Mouse (Mus musculus) midbrain, embryonic 14.5 days (tissue): Measurements from ENCODE around the gene Slc39a2. TPM values are rescaled to one million over a fixed set of nuclear protein-coding genes. Genes with fewer than 3 reads are reported as not detected.

Source experiments
- ATAC-seq: fragments of 200-750 bp; cut with Nextera tagmentation; 2 replicates; pipeline ENCODE4 v1.8.0; 2017; ENCODE audit warnings: moderate number of reproducible peaks, moderate library complexity; ENCODE audit not compliant: low FRiP score, low TSS enrichment
- DNase-seq: peaks from one replicate; pipeline ENCODE4 v3.0.0-alpha.2; 2015
- H3K27ac ChIP-seq: fragments of 300-500 bp; sonication (generic); replicated peaks from 2 replicates; pipeline ENCODE4 v1.5.1; 2014; ENCODE audit warnings: mild to moderate bottlenecking, low read depth, low read length, moderate library complexity
- H3K27me3 ChIP-seq: fragments of 300-500 bp; sonication (generic); 2 replicates; pipeline ENCODE4 v1.6.1; 2014; ENCODE audit warnings: low read length, control low read depth, mixed read lengths; ENCODE audit not compliant: control insufficient read depth, insufficient read depth
- H3K36me3 ChIP-seq: fragments of 300-500 bp; sonication (generic); 2 replicates; pipeline ENCODE4 v1.6.1; 2014; ENCODE audit warnings: low read length, control low read depth; ENCODE audit not compliant: control insufficient read depth, insufficient read depth
- H3K4me1 ChIP-seq: fragments of 300-500 bp; sonication (generic); 2 replicates; pipeline ENCODE4 v1.6.1; 2014; ENCODE audit warnings: mild to moderate bottlenecking, antibody characterized with exemption, low read length, control low read depth; ENCODE audit not compliant: control insufficient read depth, insufficient read depth
- H3K4me2 ChIP-seq: fragments of 300-500 bp; sonication (generic); 2 replicates; pipeline ENCODE4 v1.6.1; 2014; ENCODE audit warnings: mild to moderate bottlenecking, low read length, moderate library complexity
- H3K4me3 ChIP-seq: fragments of 300-500 bp; sonication (generic); replicated peaks from 2 replicates; pipeline ENCODE4 v1.5.1; 2014; ENCODE audit warnings: low read depth, low read length
- H3K9ac ChIP-seq: fragments of 300-500 bp; sonication (generic); replicated peaks from 2 replicates; pipeline ENCODE4 v1.6.1; 2014; ENCODE audit warnings: mild to moderate bottlenecking, low read length, moderate library complexity
- H3K9me3 ChIP-seq: fragments of 300-500 bp; sonication (generic); 2 replicates; pipeline ENCODE4 v1.6.1; 2016; ENCODE audit warnings: low read length, control low read depth, mixed read lengths; ENCODE audit not compliant: control insufficient read depth
- WGBS: fragments of 180-500 bp; shearing (Covaris S2); extraction: QIAGEN DNeasy Blood & Tissue Kit; methylation state at CpG from one replicate; pipeline ENCODE4 v1.1.7; 2014; 5-methylcytosine and 5-hydroxymethylcytosine counted together
- polyA plus RNA-seq: library from polyadenylated mRNA; unstranded; fragments of >200 nt; fragmentation: Nextera tagmentation; extraction: Ambion mirVana; gene quantifications from 2 replicates; pipeline ENCODE4 v1.2.1, GENCODE M21; 2014

Slc39a2 gene
- polyA plus RNA-seq, 1 experiment from 2014 or later, result 1.1 TPM

- Histone ChIP-seq H3K36me3 (no peaks in the 10 kb centered on the region), H3K4me3 (no peak overlapping the region), H3K27me3 (no peaks in the 10 kb centered on the region), H3K9ac (no peak overlapping the region), H3K9me3 (no peaks in the 10 kb centered on the region), H3K4me1 (peaks cover 14% of the 10 kb centered on the region), H3K27ac (no peak overlapping the region), H3K4me2 (peak overlapping the region; percentile 98)
- DNase-seq, result no peak
- ATAC-seq, result no peak
- WGBS, result 88% methylated on average over 10 of the region's 10 CpGs
These were observed 18.6 kb downstream of the Slc39a2 start for GRCm38 (mm10) chr14:51911301-51911700.

GRCm38 (mm10) chr14:51912391-51913061 lies 19.8 kb downstream of the Slc39a2 start:
- peak overlapping the region; percentile 56; the same call in 1 of the 2 replicates for H3K27ac ChIP-seq
- peak; percentile 23 for DNase-seq
- H3K36me3 ChIP-seq, result no peaks in the 10 kb centered on the region
- no peaks in the 10 kb centered on the region for H3K27me3 ChIP-seq
- H3K4me2 ChIP-seq, result peak overlapping the region; percentile 98
- peak overlapping the region; percentile 58 for H3K9ac ChIP-seq
- ATAC-seq, result no peak
- H3K4me1 ChIP-seq, result peaks cover 14% of the 10 kb centered on the region
- 8% methylated on average over 14 of the region's 14 CpGs for WGBS
- peak overlapping the region; percentile 51 for H3K4me3 ChIP-seq
- H3K9me3 ChIP-seq, result no peaks in the 10 kb centered on the region

GRCm38 (mm10) chr14:51913062-51913959 lies 20.6 kb downstream of the Slc39a2 start:
- Histone ChIP-seq H3K4me2 (peak overlapping the region; percentile 98), H3K9me3 (no peaks in the 10 kb centered on the region), H3K9ac (peak overlapping the region; percentile 58), H3K27ac (peak overlapping the region; percentile 56), H3K4me3 (peak overlapping the region; percentile 51), H3K27me3 (no peaks in the 10 kb centered on the region), H3K4me1 (peaks cover 14% of the 10 kb centered on the region), H3K36me3 (no peaks in the 10 kb centered on the region)
- DNase-seq (peak; percentile 75), ATAC-seq (peak; percentile 66)
- under 1% methylated on average over 58 of the region's 58 CpGs for WGBS

- peaks cover 14% of the 10 kb centered on the region for H3K4me1 ChIP-seq
- H3K9me3 ChIP-seq, result no peaks in the 10 kb centered on the region
- H3K9ac ChIP-seq, result peak within 1 kb of the TSS; percentile 58
- peak within 1 kb of the TSS; percentile 98 for H3K4me2 ChIP-seq
- under 1% methylated on average over 22 of the region's 23 CpGs for WGBS
- ATAC-seq (peak; percentile 65), DNase-seq (peak; percentile 78)
- no peaks in the 10 kb centered on the region for H3K36me3 ChIP-seq
- H3K4me3 ChIP-seq, result peak within 1 kb of the TSS; percentile 51
- peak within 1 kb of the TSS; percentile 64 for H3K27ac ChIP-seq
- H3K27me3 ChIP-seq, result no peaks in the 10 kb centered on the region
These were observed 21.5 kb downstream of the Slc39a2 start, which contains the start of gene Ndrg2 for GRCm38 (mm10) chr14:51913960-51914762. Gene Ndrg2 (minus strand): TSS chr14:51914158.

GRCm38 (mm10) chr14:51915030-51915429 lies 22.3 kb downstream of the Slc39a2 start:
- Histone ChIP-seq H3K4me1 (peaks cover 14% of the 10 kb centered on the region), H3K9me3 (no peaks in the 10 kb centered on the region), H3K27me3 (no peaks in the 10 kb centered on the region), H3K36me3 (no peaks in the 10 kb centered on the region), H3K9ac (no peak overlapping the region), H3K4me2 (no peak overlapping the region), H3K4me3 (no peak overlapping the region), H3K27ac (no peak overlapping the region)
- DNase-seq (no peak), ATAC-seq (no peak)
- 38% methylated on average over 3 of the region's 3 CpGs for WGBS

- no peak overlapping the region for H3K9ac ChIP-seq
- H3K36me3 ChIP-seq, result no peaks in the 10 kb centered on the region
- no peak overlapping the region for H3K27ac ChIP-seq
- H3K27me3 ChIP-seq, result no peaks in the 10 kb centered on the region
- no peak for ATAC-seq
- H3K4me3 ChIP-seq, result no peak overlapping the region
- H3K4me2 ChIP-seq, result no peak overlapping the region
- no peak for DNase-seq
- WGBS, result 92% methylated on average over 4 of the region's 4 CpGs
- H3K4me1 ChIP-seq, result peaks cover 14% of the 10 kb centered on the region
- H3K9me3 ChIP-seq, result no peaks in the 10 kb centered on the region
These were observed 23.9 kb downstream of the Slc39a2 start for GRCm38 (mm10) chr14:51916539-51916938.

GRCm38 (mm10) chr14:51918125-51918524 lies 25.4 kb downstream of the Slc39a2 start, which contains the start of gene Tppp2:
Gene Tppp2 (plus strand): TSS chr14:51918425.
- Histone ChIP-seq H3K36me3 (no peaks in the 10 kb centered on the region), H3K4me2 (no peak within 1 kb of the TSS), H3K9me3 (no peaks in the 10 kb centered on the region), H3K27ac (no peak within 1 kb of the TSS), H3K4me3 (no peak within 1 kb of the TSS), H3K4me1 (peaks cover 7% of the 10 kb centered on the region; the same call in 1 of the 2 replicates), H3K27me3 (no peaks in the 10 kb centered on the region), H3K9ac (no peak within 1 kb of the TSS)
- no peak for ATAC-seq
- no peak for DNase-seq
- 89% methylated on average over 4 of the region's 4 CpGs for WGBS

- H3K27ac ChIP-seq, result no peak overlapping the region
- H3K36me3 ChIP-seq, result no peaks in the 10 kb centered on the region
- ATAC-seq, result no peak
- H3K4me2 ChIP-seq, result no peak overlapping the region
- WGBS, result 85% methylated on average over 4 of the region's 4 CpGs
- no peak for DNase-seq
- no peaks in the 10 kb centered on the region for H3K9me3 ChIP-seq
- 0 out of 2 replicates have a peak, but pooled peaks cover 2% of the 10 kb centered on the region for H3K4me1 ChIP-seq
- no peaks in the 10 kb centered on the region for H3K27me3 ChIP-seq
- H3K4me3 ChIP-seq, result no peak overlapping the region
- no peak overlapping the region for H3K9ac ChIP-seq
These were observed 26.3 kb downstream of the Slc39a2 start for GRCm38 (mm10) chr14:51918966-51919365.
